Mouse (Mus musculus): ENCODE measurements around the gene Cdkl5. TPM values are rescaled to one million over a fixed set of nuclear protein-coding genes. Genes with fewer than 3 reads are reported as not detected.

Cdkl5 gene
- polyA plus RNA-seq, 3 experiments from 2014 or later = 0.42 to 0.56 (median 0.43) TPM

Other genes with a start within 250 kb of the Cdkl5 start
- not detected for gene Rs1, start 226.7 kb downstream of the Cdkl5 start, polyA plus RNA-seq (2017; shearing (Covaris generic))
- not detected for gene Gja6, start 87.7 kb downstream of the Cdkl5 start, polyA plus RNA-seq (2017; shearing (Covaris generic))
- not detected for gene Scml2, start 122.5 kb upstream of the Cdkl5 start, polyA plus RNA-seq (2017; shearing (Covaris generic))

All from inflammation-experienced regulatory T-cells, adult 6 months (primary cell).